Mouse (Mus musculus): ENCODE results near the gene H2-M10.6. TPM values are rescaled to one million over a fixed set of nuclear protein-coding genes. Genes with fewer than 3 reads are reported as not detected.

Gene H2-M10.6
- polyA plus RNA-seq, 1 experiment from 2014 or later, result not detected

DNA sequence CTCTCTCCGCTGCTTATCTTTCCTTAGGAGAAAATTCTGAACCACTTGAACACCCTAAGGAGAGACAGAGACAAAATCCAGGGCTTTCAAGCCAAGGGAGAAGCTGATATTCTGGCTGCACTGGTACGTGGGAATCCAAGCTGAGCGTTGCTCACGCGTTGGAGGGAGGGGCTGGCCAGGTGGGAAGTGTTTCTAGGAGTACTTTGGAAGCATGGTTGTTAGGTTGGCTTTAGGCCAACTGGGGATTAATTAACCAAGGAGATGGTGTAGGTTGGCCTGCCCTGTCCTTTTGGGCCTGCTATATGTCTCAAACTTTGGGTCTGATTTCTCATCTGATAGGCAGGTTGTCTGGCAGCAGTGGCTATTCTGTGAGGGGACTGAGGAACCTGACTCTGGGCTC, 39.2 kb downstream of the H2-M10.6 start:
- Histone ChIP-seq H3K36me3 (ENCODE audit: control insufficient read depth, insufficient read depth, low read length) (peaks cover 36% of the 10 kb centered on the region), H3K9ac (ENCODE audit: low read depth, low read length) (no peak overlapping the region), H3K27me3 (replicated peaks; ENCODE audit: control insufficient read depth, insufficient read depth, low read length) (no peaks in the 10 kb centered on the region), H3K4me1 (ENCODE audit: control insufficient read depth, insufficient read depth, low read depth, low read length) (no peaks in the 10 kb centered on the region), H3K4me2 (ENCODE audit: low read length) (no peak overlapping the region), H3K27ac (ENCODE audit: low read depth, low read length) (no peak overlapping the region), H3K4me3 (ENCODE audit: low read length) (no peak overlapping the region), H3K9me3 (ENCODE audit: control insufficient read depth, low read length) (no peaks in the 10 kb centered on the region)
- no peak for ATAC-seq
- 86% methylated on average over 5 of the region's 5 CpGs for WGBS

GRCm38 (mm10) chr17:36851627-36852026, 39.7 kb downstream of the H2-M10.6 start:
- Histone ChIP-seq H3K27me3 (replicated peaks; ENCODE audit: control insufficient read depth, insufficient read depth, low read length) (no peaks in the 10 kb centered on the region), H3K27ac (ENCODE audit: low read depth, low read length) (no peak overlapping the region), H3K4me1 (ENCODE audit: control insufficient read depth, insufficient read depth, low read depth, low read length) (no peaks in the 10 kb centered on the region), H3K4me3 (ENCODE audit: low read length) (no peak overlapping the region), H3K9ac (ENCODE audit: low read depth, low read length) (no peak overlapping the region), H3K9me3 (ENCODE audit: control insufficient read depth, low read length) (no peaks in the 10 kb centered on the region), H3K36me3 (ENCODE audit: control insufficient read depth, insufficient read depth, low read length) (peaks cover 39% of the 10 kb centered on the region), H3K4me2 (ENCODE audit: low read length) (no peak overlapping the region)
- no peak for ATAC-seq
- 97% methylated on average over 5 of the region's 5 CpGs for WGBS

DNA sequence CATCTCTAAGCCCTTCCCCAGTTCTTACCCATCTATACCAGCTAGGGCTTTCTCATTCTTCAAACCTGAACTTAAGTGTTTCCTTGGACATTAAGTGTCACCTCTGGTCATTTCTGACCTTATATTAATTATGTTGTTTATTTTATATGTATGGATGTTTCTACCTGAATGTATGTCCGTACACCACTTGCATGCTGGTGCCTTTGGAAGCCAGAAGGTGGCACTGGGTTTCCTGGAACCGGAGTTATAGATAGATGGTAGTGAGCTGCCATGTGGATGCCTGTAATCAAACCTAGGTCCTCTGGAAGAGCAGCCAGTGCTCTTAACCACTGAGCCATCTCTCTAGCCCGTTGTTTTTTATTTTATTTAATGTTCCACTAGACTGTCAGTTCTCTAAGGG, 43.5 kb downstream of the H2-M10.6 start:
- Histone ChIP-seq H3K9me3 (ENCODE audit: control insufficient read depth, low read length) (no peaks in the 10 kb centered on the region), H3K4me3 (ENCODE audit: low read length) (no peak overlapping the region), H3K9ac (ENCODE audit: low read depth, low read length) (no peak overlapping the region), H3K27me3 (replicated peaks; ENCODE audit: control insufficient read depth, insufficient read depth, low read length) (no peaks in the 10 kb centered on the region), H3K4me1 (ENCODE audit: control insufficient read depth, insufficient read depth, low read depth, low read length) (no peaks in the 10 kb centered on the region), H3K4me2 (ENCODE audit: low read length) (no peak overlapping the region), H3K36me3 (ENCODE audit: control insufficient read depth, insufficient read depth, low read length) (peaks cover 59% of the 10 kb centered on the region), H3K27ac (ENCODE audit: low read depth, low read length) (no peak overlapping the region)
- WGBS, result 97% methylated on average over 3 of the region's 3 CpGs
- ATAC-seq, result no peak

- H3K9ac ChIP-seq (ENCODE audit: low read depth, low read length), result no peak overlapping the region
- no peaks in the 10 kb centered on the region for H3K4me1 ChIP-seq (ENCODE audit: control insufficient read depth, insufficient read depth, low read depth, low read length)
- no peak for ATAC-seq
- H3K36me3 ChIP-seq (ENCODE audit: control insufficient read depth, insufficient read depth, low read length), result peaks cover 53% of the 10 kb centered on the region
- no peak overlapping the region for H3K4me3 ChIP-seq (ENCODE audit: low read length)
- WGBS, result 96% methylated on average over 4 of the region's 4 CpGs
- no peaks in the 10 kb centered on the region for H3K9me3 ChIP-seq (ENCODE audit: control insufficient read depth, low read length)
- no peak overlapping the region for H3K4me2 ChIP-seq (ENCODE audit: low read length)
- no peak overlapping the region for H3K27ac ChIP-seq (ENCODE audit: low read depth, low read length)
- H3K27me3 ChIP-seq (replicated peaks; ENCODE audit: control insufficient read depth, insufficient read depth, low read length), result no peaks in the 10 kb centered on the region
Observed at GRCm38 (mm10) chr17:36856236-36856635, 44.3 kb downstream of the H2-M10.6 start.

GRCm38 (mm10) chr17:36858181-36858580, 46.2 kb downstream of the H2-M10.6 start:
- 100% methylated on average over 3 of the region's 3 CpGs for WGBS
- Histone ChIP-seq H3K4me1 (ENCODE audit: control insufficient read depth, insufficient read depth, low read depth, low read length) (no peaks in the 10 kb centered on the region), H3K27ac (ENCODE audit: low read depth, low read length) (no peak overlapping the region), H3K4me2 (ENCODE audit: low read length) (no peak overlapping the region), H3K27me3 (replicated peaks; ENCODE audit: control insufficient read depth, insufficient read depth, low read length) (no peaks in the 10 kb centered on the region), H3K9me3 (ENCODE audit: control insufficient read depth, low read length) (no peaks in the 10 kb centered on the region), H3K9ac (ENCODE audit: low read depth, low read length) (no peak overlapping the region), H3K36me3 (ENCODE audit: control insufficient read depth, insufficient read depth, low read length) (peaks cover 41% of the 10 kb centered on the region), H3K4me3 (ENCODE audit: low read length) (no peak overlapping the region)
- no peak for ATAC-seq

- Histone ChIP-seq H3K36me3 (ENCODE audit: control insufficient read depth, insufficient read depth, low read length) (peaks cover 20% of the 10 kb centered on the region), H3K27ac (ENCODE audit: low read depth, low read length) (no peak overlapping the region), H3K27me3 (replicated peaks; ENCODE audit: control insufficient read depth, insufficient read depth, low read length) (no peaks in the 10 kb centered on the region; the same call in 1 of the 2 replicates), H3K9me3 (ENCODE audit: control insufficient read depth, low read length) (no peaks in the 10 kb centered on the region), H3K4me3 (ENCODE audit: low read length) (no peak overlapping the region), H3K4me2 (ENCODE audit: low read length) (no peak overlapping the region), H3K9ac (ENCODE audit: low read depth, low read length) (no peak overlapping the region), H3K4me1 (ENCODE audit: control insufficient read depth, insufficient read depth, low read depth, low read length) (peaks cover 1% of the 10 kb centered on the region; the same call in 1 of the 2 replicates)
- WGBS, result 72% methylated on average over 2 of the region's 2 CpGs
- ATAC-seq, result no peak
Observed at GRCm38 (mm10) chr17:36861680-36862079, 49.7 kb downstream of the H2-M10.6 start.

Other genes starting within 250 kb of the H2-M10.6 start
- not detected in 2 replicates for gene H2-M9, start 169.5 kb upstream of the H2-M10.6 start, polyA plus RNA-seq (2015; fragmentation: Nextera tagmentation; extraction: Ambion mirVana)
- gene H2-M1, start 140.0 kb upstream of the H2-M10.6 start, polyA plus RNA-seq (2015; fragmentation: Nextera tagmentation; extraction: Ambion mirVana), result not detected in 2 replicates
- not detected in 2 replicates for gene H2-M10.5, start 39.3 kb upstream of the H2-M10.6 start, polyA plus RNA-seq (2015; fragmentation: Nextera tagmentation; extraction: Ambion mirVana)
- gene Trim26, start 25.0 kb downstream of the H2-M10.6 start, polyA plus RNA-seq (2015; fragmentation: Nextera tagmentation; extraction: Ambion mirVana), result 49.5 and 53.8 TPM in 2 replicates
- 0.90 and 1.1 TPM in 2 replicates for gene Trim15, start 55.0 kb downstream of the H2-M10.6 start, polyA plus RNA-seq (2015; fragmentation: Nextera tagmentation; extraction: Ambion mirVana)
- 0.78 and 1.2 TPM in 2 replicates for gene Trim10, start 57.4 kb downstream of the H2-M10.6 start, polyA plus RNA-seq (2015; fragmentation: Nextera tagmentation; extraction: Ambion mirVana)
- gene Trim40, start 78.0 kb downstream of the H2-M10.6 start, polyA plus RNA-seq (2015; fragmentation: Nextera tagmentation; extraction: Ambion mirVana), result 0.08 TPM in 1 of 2 replicates, not detected in the other
- gene Trim31, start 85.9 kb downstream of the H2-M10.6 start, polyA plus RNA-seq (2015; fragmentation: Nextera tagmentation; extraction: Ambion mirVana), result not detected in 2 replicates
- gene Rnf39, start 130.7 kb downstream of the H2-M10.6 start, polyA plus RNA-seq (2015; fragmentation: Nextera tagmentation; extraction: Ambion mirVana), result 1.6 and 2.6 TPM in 2 replicates
- gene Ppp1r11, start 139.6 kb downstream of the H2-M10.6 start, polyA plus RNA-seq (2015; fragmentation: Nextera tagmentation; extraction: Ambion mirVana), result 156 and 165 TPM in 2 replicates
- gene Znrd1, start 146.4 kb downstream of the H2-M10.6 start, polyA plus RNA-seq (2015; fragmentation: Nextera tagmentation; extraction: Ambion mirVana), result 48.8 and 51.7 TPM in 2 replicates
- gene Znrd1as, start 146.4 kb downstream of the H2-M10.6 start, polyA plus RNA-seq (2015; fragmentation: Nextera tagmentation; extraction: Ambion mirVana), result 4.5 and 5.6 TPM in 2 replicates
- 0.36 and 0.50 TPM in 2 replicates for gene 2410137M14Rik, start 169.1 kb downstream of the H2-M10.6 start, polyA plus RNA-seq (2015; fragmentation: Nextera tagmentation; extraction: Ambion mirVana)
- gene H2-M5, start 177.4 kb downstream of the H2-M10.6 start, polyA plus RNA-seq (2015; fragmentation: Nextera tagmentation; extraction: Ambion mirVana), result 2.4 and 2.6 TPM in 2 replicates
- 206 and 224 TPM in 2 replicates for gene Zfp57, start 189.0 kb downstream of the H2-M10.6 start, polyA plus RNA-seq (2015; fragmentation: Nextera tagmentation; extraction: Ambion mirVana)
- gene Mog, start 211.2 kb downstream of the H2-M10.6 start, polyA plus RNA-seq (2015; fragmentation: Nextera tagmentation; extraction: Ambion mirVana), result 1.6 and 1.9 TPM in 2 replicates
- gene Gabbr1, start 233.8 kb downstream of the H2-M10.6 start, polyA plus RNA-seq (2015; fragmentation: Nextera tagmentation; extraction: Ambion mirVana), result 82.9 and 85.5 TPM in 2 replicates